Mouse (Mus musculus): ENCODE data around the gene Eef1akmt3. TPM values are rescaled to one million over a fixed set of nuclear protein-coding genes. Genes with fewer than 3 reads are reported as not detected.

Eef1akmt3 gene
- total RNA-seq, 2 experiments from 2014 or later, result 0.10 TPM; not detected in 1

DNA sequence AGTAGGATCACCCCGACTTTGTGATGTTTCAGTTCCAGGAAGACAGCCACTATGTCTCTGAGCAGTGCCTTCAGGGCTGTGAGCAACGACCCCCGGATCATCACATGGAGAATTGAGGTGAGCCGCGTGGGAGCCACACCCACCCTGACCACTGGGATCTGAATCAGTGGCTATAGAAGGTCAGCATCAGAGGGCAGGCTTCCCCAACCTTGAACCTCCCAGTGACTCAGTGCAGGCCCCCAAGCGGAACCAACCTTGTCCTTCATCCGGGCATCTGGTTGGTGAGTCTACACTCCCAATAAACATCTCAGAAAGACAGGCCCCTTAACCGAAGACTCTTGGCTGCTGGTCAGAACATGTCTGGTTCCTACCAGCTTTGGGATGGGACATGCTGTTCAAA lies 38.0 kb downstream of the Eef1akmt3 start:
- intact Hi-C loops (cut with DNase I), result no loop called here
- DNase-seq, result no peak

DNA sequence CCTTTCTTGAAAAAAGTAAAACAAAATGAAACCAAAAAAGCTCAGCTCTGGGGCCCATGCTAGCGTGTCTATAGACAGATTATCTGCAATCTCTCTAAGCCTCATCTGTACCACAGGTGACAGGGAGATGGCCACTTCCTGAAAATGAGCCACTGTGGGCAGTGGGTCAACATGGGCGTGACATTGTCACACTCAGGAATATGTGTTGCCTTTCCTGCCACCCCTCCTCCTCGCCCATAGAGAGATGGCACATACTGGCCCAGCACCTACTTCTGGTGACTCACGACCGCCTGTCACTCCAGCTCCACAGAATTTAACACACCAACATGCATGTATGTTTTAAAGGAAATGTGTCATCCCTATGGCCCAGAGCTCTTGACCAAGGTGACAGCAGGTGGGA lies 38.5 kb downstream of the Eef1akmt3 start:
- no peak for DNase-seq
- intact Hi-C loops (cut with DNase I), result no loop called here

DNA sequence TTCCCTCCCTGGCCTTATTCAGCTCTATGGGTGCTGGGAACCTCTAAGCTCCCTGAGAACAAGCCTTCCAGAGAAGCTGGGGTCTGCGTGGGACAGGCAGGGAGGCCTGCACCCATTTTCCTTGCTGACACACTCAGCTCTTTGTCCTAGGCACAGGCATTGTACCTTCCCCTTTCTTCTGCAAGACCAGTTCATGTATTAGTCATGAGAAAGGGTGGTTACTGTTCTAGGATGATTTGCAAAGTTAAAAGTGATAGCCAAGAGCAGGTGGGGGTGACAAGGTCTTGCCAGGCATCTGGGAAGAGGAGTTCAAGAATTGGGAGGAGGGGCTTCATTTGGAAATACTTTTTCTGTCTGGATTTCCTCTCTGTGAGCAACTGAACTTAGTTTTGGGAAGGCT lies 39.3 kb downstream of the Eef1akmt3 start:
- DNase-seq, result no peak
- intact Hi-C loops (cut with DNase I), result no loop called here

DNA sequence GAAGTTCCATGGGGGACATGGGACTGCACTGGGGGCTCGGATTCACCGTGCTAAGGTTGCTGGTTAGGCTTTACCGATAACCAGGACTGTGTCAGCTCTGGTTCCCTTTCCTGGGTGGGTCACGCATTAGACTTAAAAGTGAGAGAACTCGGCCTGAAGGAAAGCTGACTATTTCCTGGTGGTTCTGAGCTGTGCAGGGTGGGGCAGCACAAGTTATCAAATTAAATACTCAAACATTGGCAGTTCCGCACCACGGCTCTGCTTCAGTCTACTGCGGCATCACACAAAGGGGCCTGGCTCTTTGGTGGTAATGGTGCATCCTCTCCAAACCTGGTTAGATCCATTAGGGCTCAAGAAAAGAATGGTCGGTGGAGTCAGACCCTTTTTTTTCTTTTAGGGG lies 40.0 kb downstream of the Eef1akmt3 start:
- no peak for DNase-seq
- intact Hi-C loops (cut with DNase I), result no loop called here

DNA sequence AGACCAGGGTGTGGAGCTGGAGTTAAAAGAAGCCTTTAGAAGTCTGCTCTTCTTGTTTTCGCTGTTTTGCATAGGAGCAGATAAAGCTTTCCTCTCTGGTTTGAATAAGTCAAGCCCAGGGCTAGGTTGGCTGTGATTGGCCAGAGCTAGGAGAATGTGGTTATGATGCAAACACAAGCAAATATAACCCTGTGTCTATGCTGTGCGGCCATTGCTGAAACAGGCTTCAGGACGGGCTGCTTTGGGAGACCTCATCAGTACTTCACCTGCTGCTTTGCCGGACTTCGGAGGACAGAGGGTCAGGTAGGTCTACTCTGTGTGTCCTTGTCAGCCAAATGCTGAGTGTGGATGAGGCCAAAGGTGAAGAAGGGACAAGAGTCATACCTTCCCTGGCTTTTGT lies 40.8 kb downstream of the Eef1akmt3 start, which contains the start of gene Avil:
Gene Avil, plus strand, starts transcription at position 181 of the 400 bp plus-strand sequence.
- no peak for DNase-seq
- intact Hi-C loops (cut with DNase I), result no loop called here

DNA sequence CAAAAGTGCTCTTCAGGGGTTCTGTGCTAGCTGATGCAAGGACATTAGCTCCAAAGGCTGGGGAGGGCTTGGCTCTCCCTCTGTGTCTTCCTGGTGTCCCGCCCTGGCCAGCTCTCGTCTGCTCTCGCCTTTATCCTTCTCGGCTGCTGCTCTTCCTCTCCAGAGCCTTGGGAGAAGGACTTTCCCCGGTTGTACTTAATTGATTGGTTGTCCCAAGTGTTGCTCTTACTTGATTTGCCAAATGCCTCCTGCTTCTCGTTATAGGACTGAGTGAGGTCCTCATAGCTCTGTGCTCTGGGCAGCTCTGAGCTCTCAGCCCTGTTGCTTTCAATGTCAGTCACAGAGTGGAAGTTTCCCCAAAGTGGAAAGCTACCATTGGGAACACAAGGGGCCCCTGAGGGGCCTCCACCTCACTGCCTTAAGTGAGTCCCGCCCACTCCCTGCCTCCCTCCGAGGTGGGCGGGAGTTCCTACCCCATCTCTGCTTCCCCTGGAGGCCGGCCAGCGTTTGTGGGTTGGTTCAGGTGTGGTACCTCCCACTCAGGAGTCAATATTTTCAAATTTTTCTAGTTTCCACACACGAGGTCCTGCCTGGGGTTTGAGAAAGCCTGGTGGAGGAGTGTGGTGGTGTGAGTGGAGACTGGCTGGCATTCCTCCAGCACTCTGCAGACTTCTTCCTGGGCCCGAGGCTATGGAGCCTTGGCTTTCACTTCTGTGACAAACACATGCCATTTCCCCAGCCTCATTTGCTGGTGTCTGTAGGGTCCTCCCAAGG lies 43.8 kb downstream of the Eef1akmt3 start:
- intact Hi-C loops (cut with DNase I), result no loop called here
- no peak for DNase-seq

DNA sequence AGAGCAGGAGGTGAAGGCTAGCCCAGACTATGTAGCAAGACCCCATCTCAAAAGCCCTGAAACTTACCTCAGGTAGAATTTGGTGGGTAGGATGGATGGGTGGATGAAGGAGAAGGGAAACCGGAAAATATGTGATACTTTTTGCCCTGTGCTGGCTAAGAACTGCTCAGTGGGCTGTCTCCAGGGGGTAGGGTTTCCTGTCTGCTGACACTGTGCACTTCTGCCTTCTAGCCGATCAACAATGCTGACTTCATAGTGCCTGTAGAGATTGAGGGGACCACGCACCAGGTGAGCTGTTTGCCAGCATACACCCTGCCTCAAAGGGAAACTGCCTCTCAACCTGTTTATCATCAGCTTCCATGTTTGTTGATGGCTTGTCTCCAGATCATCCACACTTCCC lies 47.7 kb downstream of the Eef1akmt3 start:
- intact Hi-C loops (cut with DNase I), result loop anchor here (5.0 kb wide), 1 partner anchor 39 kb away; the partner anchor contains the start of gene Tsfm
- no peak for DNase-seq

DNA sequence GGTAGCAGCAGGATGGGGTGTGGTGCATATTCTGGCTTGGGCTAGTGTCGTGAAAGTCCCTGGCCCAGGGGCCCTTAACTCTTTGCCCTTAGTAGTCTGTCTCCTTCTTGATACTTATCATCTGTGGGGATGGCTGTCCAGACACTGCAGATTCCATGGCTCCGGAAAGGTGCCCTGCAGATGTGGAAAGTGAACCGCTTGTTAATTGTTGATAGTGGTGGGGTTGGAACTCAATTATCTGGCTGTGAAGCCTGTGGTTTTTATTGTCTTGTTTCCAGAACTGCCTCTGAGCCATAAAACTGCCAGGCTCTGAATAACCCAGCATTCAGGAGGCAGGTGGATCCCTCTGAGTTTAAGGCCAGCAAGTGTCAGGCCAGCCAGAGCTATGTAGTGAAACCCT lies 49.6 kb downstream of the Eef1akmt3 start:
- intact Hi-C loops (cut with DNase I), result loop anchor here (2.0 to 5.0 kb wide), 2 partner anchors 41 to 63 kb away; partner anchors contain the start of gene Tsfm
- no peak for DNase-seq

DNA sequence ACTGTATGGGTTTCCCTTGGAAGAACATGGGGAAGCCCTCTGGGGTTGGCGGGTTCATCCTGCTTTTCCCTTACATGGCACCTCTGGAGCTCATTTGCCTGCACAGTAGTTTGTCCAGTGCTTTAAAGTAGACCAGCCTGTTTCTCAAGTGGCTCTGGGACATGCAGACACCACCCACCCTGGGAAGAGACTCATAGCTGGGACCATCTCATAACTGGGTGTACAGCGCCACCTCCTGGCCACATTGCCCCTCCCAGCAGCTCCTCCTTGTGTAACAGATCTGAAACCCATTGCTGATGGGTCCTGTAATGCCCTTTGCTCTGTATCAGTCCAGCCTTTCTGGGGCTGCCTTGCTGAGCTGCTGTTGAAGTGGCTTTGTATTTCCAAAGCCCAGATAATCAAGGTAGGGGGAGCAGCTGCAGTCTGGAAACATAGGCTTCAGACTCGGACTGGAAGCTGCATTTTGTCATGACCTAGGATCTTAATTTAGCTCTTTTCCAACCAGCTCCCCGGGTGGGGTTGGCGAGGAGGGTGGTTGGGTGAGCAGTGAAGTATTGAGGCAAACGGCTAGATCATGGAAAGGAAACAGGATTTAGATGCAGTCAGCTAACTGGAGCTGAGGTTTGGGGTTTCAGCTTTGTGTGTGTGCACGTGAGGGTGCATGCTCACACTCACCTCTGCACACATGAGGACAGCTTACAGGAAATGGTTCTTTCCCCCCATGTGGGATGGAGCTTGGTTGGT lies 50.8 kb downstream of the Eef1akmt3 start:
- intact Hi-C loops (cut with DNase I), result loop anchor here (1.0 to 5.0 kb wide), 3 partner anchors 42 to 71 kb away; partner anchors contain the start of gene Tsfm
- peak; percentile 85 to 86 for DNase-seq

DNA sequence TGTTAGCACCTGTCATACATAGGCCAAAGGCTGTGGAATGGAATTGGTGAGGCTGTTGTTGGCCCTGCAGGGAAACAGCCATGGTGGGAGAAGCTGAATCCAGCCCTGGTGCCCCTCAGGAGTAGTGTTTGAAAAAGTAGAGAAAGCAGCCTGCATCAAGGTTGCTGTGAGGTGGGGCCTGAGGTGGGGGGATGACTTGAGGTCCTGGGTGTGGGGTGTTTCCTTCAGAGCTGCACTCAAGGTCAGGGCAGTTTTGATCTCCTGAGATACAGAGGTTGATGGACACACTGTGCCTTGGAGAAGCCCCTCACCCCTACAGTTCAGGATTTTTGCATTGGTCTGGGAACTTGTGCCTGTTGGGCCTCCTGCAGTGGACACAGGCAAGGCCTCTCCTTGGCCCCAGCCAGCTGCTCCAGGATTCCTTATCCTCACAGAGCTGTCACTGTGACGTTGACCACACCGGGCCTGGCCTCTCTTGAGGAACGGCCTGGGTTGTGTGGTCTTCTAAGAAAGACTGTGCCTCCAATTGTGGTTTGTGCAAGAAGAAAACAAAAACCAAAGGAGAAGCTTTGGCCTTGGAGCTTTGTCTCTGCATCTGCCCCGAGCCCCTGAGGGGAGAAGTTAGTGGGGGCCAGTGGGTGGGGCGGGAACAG lies 52.7 kb downstream of the Eef1akmt3 start:
- intact Hi-C loops (cut with DNase I), result no loop called here
- DNase-seq, result no peak

DNA sequence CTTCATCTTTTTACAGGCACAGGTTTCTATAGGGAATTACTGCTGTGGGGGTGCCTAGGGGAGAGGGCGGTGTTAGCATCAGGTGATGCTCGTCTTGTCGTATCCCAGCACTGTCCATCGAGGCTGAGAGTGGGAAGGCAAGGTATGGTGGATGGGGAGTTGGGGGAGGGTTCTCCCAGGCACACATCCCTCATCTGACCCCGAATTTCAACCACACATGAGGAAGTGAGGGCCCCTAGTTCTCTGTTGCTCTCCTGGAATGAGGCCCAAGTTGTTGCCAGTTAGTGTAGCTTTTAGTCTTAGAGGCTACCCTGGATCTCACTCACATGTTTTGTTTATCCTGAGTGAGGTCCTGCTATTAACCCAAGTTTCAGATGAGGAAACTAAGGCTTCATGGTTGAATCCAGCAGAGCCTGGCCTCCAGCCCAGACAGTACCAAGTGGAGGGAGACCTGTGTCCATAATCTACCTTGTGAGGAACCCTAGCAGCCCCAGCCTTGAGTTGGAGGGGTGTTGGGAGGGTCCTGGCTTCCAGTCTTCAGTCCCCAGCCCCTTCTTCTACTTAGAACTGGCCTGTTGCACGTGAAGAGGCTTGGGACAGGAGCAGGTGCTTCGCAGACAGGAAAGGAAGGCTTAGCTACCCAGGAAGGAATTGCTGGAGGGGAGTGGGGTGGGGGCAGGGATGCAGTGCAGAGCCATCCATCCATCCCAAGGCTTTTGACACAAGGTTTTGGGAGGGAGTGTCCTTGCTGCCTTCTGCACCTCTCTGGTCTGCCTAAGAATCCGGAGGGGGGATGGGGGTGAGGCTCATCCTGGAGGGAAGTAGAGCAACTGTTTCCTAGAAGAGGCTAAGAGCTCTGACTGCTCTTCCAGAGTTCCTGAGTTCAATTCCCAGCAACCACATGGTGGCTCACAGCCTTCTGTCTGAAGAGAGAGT lies 53.9 kb downstream of the Eef1akmt3 start:
- intact Hi-C loops (cut with DNase I), result no loop called here
- no peak for DNase-seq

DNA sequence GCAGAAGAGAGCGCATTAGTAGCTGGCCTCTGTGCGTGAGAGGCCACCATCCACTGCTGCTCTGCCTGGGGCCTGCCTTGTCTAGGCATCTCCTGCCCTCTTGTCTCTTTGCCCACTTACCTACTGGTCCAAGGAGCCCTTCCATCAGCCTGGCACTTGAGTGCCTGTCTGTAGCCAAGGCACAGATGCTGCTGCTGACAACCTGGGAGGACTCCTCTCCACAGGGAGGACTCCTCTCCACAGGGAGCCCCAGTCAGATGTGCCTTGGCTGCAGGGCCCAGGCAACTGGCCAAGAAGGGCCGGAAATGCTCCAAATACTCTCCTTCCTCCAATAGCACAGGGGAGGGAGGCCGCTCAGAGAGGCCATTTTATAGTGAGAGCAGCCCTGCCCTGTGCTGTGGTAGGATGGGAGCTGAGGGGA lies 54.8 kb downstream of the Eef1akmt3 start:
- DNase-seq, result peak; percentile 90
- intact Hi-C loops (cut with DNase I), result no loop called here

DNA sequence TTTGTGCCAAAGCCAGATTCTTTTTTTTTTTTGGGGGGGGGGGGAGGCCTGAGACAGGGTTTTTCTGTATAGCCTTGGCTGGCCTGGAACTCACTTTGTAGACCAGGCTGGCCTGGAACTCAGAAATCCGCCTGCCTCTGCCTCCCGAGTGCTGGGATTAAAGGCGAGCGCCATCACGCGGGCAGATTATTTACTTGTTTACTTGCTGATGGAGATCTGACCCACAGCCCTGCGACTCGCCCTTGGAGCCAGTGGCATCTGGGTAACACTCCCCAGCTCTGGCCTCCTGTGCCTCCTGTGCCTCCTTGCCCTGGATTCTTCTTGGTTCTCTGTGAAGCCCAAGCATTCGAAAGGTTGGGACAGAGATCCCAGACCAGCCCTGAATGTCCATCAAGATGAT lies 55.7 kb downstream of the Eef1akmt3 start:
- intact Hi-C loops (cut with DNase I), result no loop called here
- DNase-seq, result no peak

DNA sequence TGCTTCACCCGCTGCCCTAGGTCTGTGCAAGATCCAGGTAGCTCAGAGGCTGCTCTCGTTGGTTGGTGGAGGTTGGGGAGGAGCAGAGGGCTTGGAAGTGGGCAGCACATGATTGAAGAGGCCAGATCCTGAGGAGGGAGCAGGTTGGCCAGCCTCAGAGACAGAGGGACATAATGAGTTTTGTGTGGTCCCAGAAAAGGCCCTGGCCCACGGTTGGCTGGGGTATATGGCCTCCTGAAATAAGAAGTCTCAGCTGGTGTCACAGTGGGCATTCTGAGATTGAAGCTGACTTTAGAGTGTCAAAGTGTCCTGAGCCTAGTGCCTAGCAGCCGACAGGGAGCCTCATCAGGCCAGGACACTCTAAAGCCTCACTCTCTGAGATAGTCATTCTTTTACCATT lies 56.2 kb downstream of the Eef1akmt3 start:
- no peak for DNase-seq
- intact Hi-C loops (cut with DNase I), result no loop called here

DNA sequence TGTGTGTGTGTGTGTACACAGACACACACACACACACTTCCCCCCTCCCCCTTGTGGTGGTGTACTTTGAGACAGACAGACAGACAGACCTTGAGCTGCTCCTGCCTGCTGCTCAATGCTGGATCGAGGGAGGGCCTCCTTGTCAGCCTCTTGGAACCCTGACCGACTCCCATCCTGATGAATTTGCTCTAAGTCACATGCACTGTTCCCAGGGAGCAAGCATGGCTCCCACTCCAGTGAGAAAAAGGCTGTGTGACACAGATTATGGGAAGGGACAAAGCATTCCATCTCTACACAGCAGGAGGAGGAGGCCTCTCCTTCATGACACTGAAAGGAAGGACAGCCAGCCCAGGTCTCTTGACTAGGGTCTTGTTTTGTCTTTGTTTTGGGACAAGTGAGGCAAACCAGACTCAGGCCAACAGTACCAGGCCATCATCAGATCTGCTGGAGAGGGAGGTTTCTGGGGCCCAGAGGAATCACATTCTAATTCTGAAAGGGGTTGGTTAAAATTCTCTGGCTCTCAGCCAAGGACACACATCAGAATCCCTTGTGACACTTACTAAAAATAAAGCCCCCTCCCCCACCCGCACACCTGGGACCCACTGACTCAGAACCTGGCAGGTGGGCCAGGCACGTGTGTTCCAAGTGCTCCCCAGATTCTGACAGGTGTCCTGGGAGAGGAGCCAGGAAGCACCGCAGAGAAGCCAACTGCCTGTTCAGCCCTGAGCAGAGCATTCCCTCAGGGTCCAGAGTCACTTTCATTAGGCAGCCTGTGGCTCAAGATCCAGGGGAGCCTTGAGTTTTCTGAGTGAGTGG lies 56.9 kb downstream of the Eef1akmt3 start:
- intact Hi-C loops (cut with DNase I), result no loop called here
- no peak for DNase-seq

DNA sequence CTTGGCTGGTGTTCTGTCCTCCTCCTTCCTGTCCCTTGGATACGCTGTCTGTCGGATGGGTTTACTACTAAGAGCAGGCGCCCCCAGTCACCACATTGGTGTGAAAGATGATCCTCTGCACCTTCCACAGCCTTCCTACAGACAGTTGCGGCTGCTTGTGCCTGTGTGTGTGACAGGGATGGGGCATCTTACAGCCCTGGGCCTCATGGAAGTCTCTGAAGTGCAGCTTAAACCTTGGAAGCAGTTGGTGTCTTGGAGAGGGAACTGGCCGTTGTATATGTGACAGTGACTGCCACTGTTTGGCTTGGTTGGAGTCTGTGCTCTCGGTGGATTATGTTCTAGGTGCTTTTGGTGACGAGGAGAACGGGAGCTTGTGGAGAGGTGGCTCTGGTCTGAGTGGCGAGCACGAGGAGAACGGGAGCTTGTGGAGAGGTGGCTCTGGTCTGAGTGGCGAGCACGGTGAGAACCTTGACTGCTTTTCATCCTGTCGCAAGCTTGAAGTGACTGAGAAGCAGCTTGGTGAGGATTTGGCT lies 58.1 kb downstream of the Eef1akmt3 start:
- intact Hi-C loops (cut with DNase I), result no loop called here

DNA sequence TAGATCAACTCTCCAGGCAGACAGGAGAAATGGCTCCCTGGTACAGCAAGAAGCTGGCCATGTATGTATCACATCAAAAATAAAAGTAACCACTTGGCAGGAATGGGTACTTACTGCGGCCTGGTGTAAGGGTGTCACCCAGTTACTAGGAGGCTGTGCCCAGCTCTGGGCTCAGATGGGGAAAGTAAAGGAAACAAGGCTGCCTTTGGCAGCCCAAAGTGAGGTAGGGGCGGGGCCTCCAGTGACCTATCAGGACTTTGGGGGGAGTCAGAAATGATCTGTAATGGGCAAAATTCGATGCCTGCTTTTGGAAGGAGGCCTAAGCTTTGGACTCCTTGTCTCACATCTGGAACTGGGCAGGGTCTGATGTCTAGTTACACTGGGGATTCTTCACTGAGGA lies 59.6 kb downstream of the Eef1akmt3 start:
- intact Hi-C loops (cut with DNase I), result no loop called here
- DNase-seq, result no peak

More for the DNA sequence above, 58.1 kb downstream of the Eef1akmt3 start:
- DNase-seq, result no peak

Data from gastrocnemius, postnatal 36 days (tissue).